7 mouse cellular contexts compared by ENCODE assay signal in genomic region chr2:167605178-167605794, GRCm38 (mm10). TPM values are rescaled to one million over a fixed set of nuclear protein-coding genes. Genes with fewer than 3 reads are reported as not detected.
DNase-seq lines count a peak whose midpoint lies in the region; ATAC-seq and TF ChIP-seq lines count a peak whose summit lies in the region.

No protein-coding gene starts in this region.

- H3K27me3 ChIP-seq in intestine, postnatal 0 days (replicated peaks; ENCODE audit: control insufficient read depth, insufficient read depth, low read length) = no peaks in the 10 kb centered on the region
- H3K27me3 ChIP-seq in midbrain, embryonic 12.5 days = 0 out of 2 replicates have a peak, but pooled peaks cover 6% of the 10 kb centered on the region
- no peaks in the 10 kb centered on the region for H3K27me3 ChIP-seq in small intestine, adult 2 months (ENCODE audit: control insufficient read depth, insufficient read depth, low read length)

- H3K9me3 ChIP-seq in intestine, postnatal 0 days (ENCODE audit: control insufficient read depth) = no peaks in the 10 kb centered on the region
- H3K9me3 ChIP-seq in midbrain, embryonic 12.5 days = no peaks in the 10 kb centered on the region

- H3K4me2 ChIP-seq in intestine, postnatal 0 days (replicated peaks; ENCODE audit: low read depth) = no peak overlapping the region
- H3K4me2 ChIP-seq in midbrain, embryonic 12.5 days (replicated peaks) = no peak overlapping the region

- no peak overlapping the region for H3K4me3 ChIP-seq in intestine, postnatal 0 days (ENCODE audit: low read depth, low read length)
- H3K4me3 ChIP-seq in midbrain, embryonic 12.5 days = no peak overlapping the region
- H3K4me3 ChIP-seq in small intestine, adult 2 months (ENCODE audit: low read depth, low read length) = no peak overlapping the region

- no peak for TF ChIP-seq POLR2A in small intestine, adult 2 months (IDR thresholded peaks at IDR 0.05; ENCODE audit: low read depth, low read length)

- ATAC-seq in granulocyte monocyte progenitor cell, adult 5-6 weeks (replicated peaks; ENCODE audit: poor library complexity, severe bottlenecking) = peak; percentile 79
- ATAC-seq in intestine, postnatal 0 days = peak; percentile 75
- ATAC-seq in midbrain, embryonic 12.5 days (ENCODE audit: low FRiP score, low read depth) = peak; percentile 80

- peak; percentile 99 for TF ChIP-seq CTCF in intestine, postnatal 0 days (IDR thresholded peaks at IDR 0.05; ENCODE audit: low read depth)
- TF ChIP-seq CTCF in small intestine, adult 2 months (IDR thresholded peaks at IDR 0.05; ENCODE audit: extremely low read depth, insufficient read length, insufficient replicate concordance, low read depth, low read length) = peak; percentile 84

- DNase-seq in adrenal gland, adult 2 months = peak; percentile 88
- DNase-seq in embryo, embryonic 11.5 days (ENCODE audit: low read depth, low spot score) = peak; percentile 82
- peak; percentile 74 to 86 for DNase-seq in left cerebral cortex, postnatal 36 days (ENCODE audit: low spot score in 2 of 2)

- no peaks in the 10 kb centered on the region for H3K4me1 ChIP-seq in intestine, postnatal 0 days (replicated peaks; ENCODE audit: control insufficient read depth, insufficient read depth, low read length)
- H3K4me1 ChIP-seq in midbrain, embryonic 12.5 days = peaks cover 2% of the 10 kb centered on the region; the same call in 1 of the 2 replicates
- H3K4me1 ChIP-seq in small intestine, adult 2 months (ENCODE audit: control insufficient read depth, insufficient read depth, insufficient read length, low read length) = no peaks in the 10 kb centered on the region; the same call in 1 of the 2 replicates

- intact Hi-C loops in left cerebral cortex, postnatal 36 days (cut with DNase I) = loop anchor here (1.0 kb wide), 2 partner anchors 67 to 72 kb away; partner anchors contain the start of gene Snai1

- no peak overlapping the region for H3K27ac ChIP-seq in intestine, postnatal 0 days (ENCODE audit: low read depth, low read length)
- H3K27ac ChIP-seq in midbrain, embryonic 12.5 days (replicated peaks) = no peak overlapping the region
- no peak overlapping the region for H3K27ac ChIP-seq in small intestine, adult 2 months (ENCODE audit: insufficient read depth, low read depth, low read length)

- 22% methylated on average over 11 of the region's 11 CpGs for WGBS in intestine, postnatal 0 days
- WGBS in midbrain, embryonic 12.5 days = 29% methylated on average over 11 of the region's 11 CpGs
- WGBS in small intestine, adult 2 months = 31% methylated on average over 11 of the region's 11 CpGs

- no peak overlapping the region for H3K9ac ChIP-seq in intestine, postnatal 0 days (ENCODE audit: low read depth, low read length)
- H3K9ac ChIP-seq in midbrain, embryonic 12.5 days (replicated peaks) = no peak overlapping the region

- peaks cover 20% of the 10 kb centered on the region for H3K36me3 ChIP-seq in intestine, postnatal 0 days (ENCODE audit: control insufficient read depth, insufficient read depth)
- peaks cover 27% of the 10 kb centered on the region for H3K36me3 ChIP-seq in midbrain, embryonic 12.5 days
- peaks cover 14% of the 10 kb centered on the region for H3K36me3 ChIP-seq in small intestine, adult 2 months (ENCODE audit: control insufficient read depth, insufficient read depth, low read length)

RNA-seq across cellular contexts. Expression of gene Ube2v1, which starts 26.6 kb away (rescaled TPM):
- 100 to 1,000 TPM; 191 to 208 TPM for total RNA-seq in adrenal gland, adult 2 months (2021)
- polyA plus RNA-seq in adrenal gland, adult 2 months (2012; rRNA removed) = 94.4 and 133 TPM in 2 replicates
- 112 and 155 TPM in 2 replicates for total RNA-seq in granulocyte monocyte progenitor cell, adult 5-6 weeks (2014; fragmentation: Nextera tagmentation)
- 49.7 and 50.5 TPM in 2 replicates for total RNA-seq in granulocyte monocyte progenitor cell, adult 5-6 weeks (2017)
- 173 and 174 TPM in 2 replicates for polyA plus RNA-seq in intestine, postnatal 0 days (2015; fragmentation: Nextera tagmentation; extraction: Ambion mirVana)
- total RNA-seq in left cerebral cortex, postnatal 36 days (2021) = 100 to 1,000 TPM; 246 to 259 TPM
- 297 and 322 TPM in 2 replicates for polyA plus RNA-seq in midbrain, embryonic 12.5 days (2016; fragmentation: Nextera tagmentation; extraction: Ambion mirVana)
- 58.0 and 89.8 TPM in 2 replicates for polyA plus RNA-seq in small intestine, adult 2 months (2012; rRNA removed)

RNA-seq across cellular contexts. Expression of gene Gm20431, which starts 56.0 kb away (rescaled TPM):
- 10 to 100 TPM; 20.0 to 21.0 TPM for total RNA-seq in adrenal gland, adult 2 months (2021)
- polyA plus RNA-seq in adrenal gland, adult 2 months (2012; rRNA removed) = 31.2 and 38.6 TPM in 2 replicates
- total RNA-seq in granulocyte monocyte progenitor cell, adult 5-6 weeks (2014; fragmentation: Nextera tagmentation) = 4.6 and 11.6 TPM in 2 replicates
- not detected in 2 replicates for total RNA-seq in granulocyte monocyte progenitor cell, adult 5-6 weeks (2017)
- polyA plus RNA-seq in intestine, postnatal 0 days (2015; fragmentation: Nextera tagmentation; extraction: Ambion mirVana) = 8.8 and 10.0 TPM in 2 replicates
- 10 to 100 TPM; 42.3 to 46.8 TPM for total RNA-seq in left cerebral cortex, postnatal 36 days (2021)
- polyA plus RNA-seq in midbrain, embryonic 12.5 days (2016; fragmentation: Nextera tagmentation; extraction: Ambion mirVana) = 9.1 and 9.7 TPM in 2 replicates
- polyA plus RNA-seq in small intestine, adult 2 months (2012; rRNA removed) = 0.10 TPM in 1 of 2 replicates, not detected in the other
